ENCODE assay signal across 8 mouse cellular contexts in genomic region chr5:137613550-137613949, GRCm38 (mm10). TPM values are rescaled to one million over a fixed set of nuclear protein-coding genes. Genes with fewer than 3 reads are reported as not detected.
DNase-seq lines count a peak whose midpoint lies in the region; ATAC-seq lines count a peak whose summit lies in the region.

Gene Pcolce (minus strand): TSS chr5:137613784.

- no peak within 1 kb of the TSS for H3K4me2 ChIP-seq in embryonic facial prominence, embryonic 11.5 days (ENCODE audit: low read depth, low read length)
- no peak within 1 kb of the TSS for H3K4me2 ChIP-seq in heart, embryonic 14.5 days (ENCODE audit: low read length)
- no peak within 1 kb of the TSS for H3K4me2 ChIP-seq in limb, embryonic 12.5 days
- no peak within 1 kb of the TSS for H3K4me2 ChIP-seq in neural tube, embryonic 12.5 days (replicated peaks)

- H3K4me3 ChIP-seq in embryonic facial prominence, embryonic 11.5 days (ENCODE audit: low read depth, low read length), result no peak within 1 kb of the TSS
- H3K4me3 ChIP-seq in heart, embryonic 14.5 days (ENCODE audit: control insufficient read depth in 1 of 2, insufficient read depth in 1 of 2, low read depth in 1 of 2, low read length in 2 of 2), result no peak within 1 kb of the TSS
- no peak within 1 kb of the TSS for H3K4me3 ChIP-seq in limb, embryonic 12.5 days (replicated peaks)
- H3K4me3 ChIP-seq in neural tube, embryonic 12.5 days, result no peak within 1 kb of the TSS

- no peaks in the 10 kb centered on the region for H3K36me3 ChIP-seq in embryonic facial prominence, embryonic 11.5 days (replicated peaks; ENCODE audit: control insufficient read depth, insufficient read depth, low read depth, low read length)
- H3K36me3 ChIP-seq in heart, embryonic 14.5 days (ENCODE audit: control insufficient read depth, insufficient read depth, low read length), result no peaks in the 10 kb centered on the region
- H3K36me3 ChIP-seq in limb, embryonic 12.5 days, result no peaks in the 10 kb centered on the region
- H3K36me3 ChIP-seq in neural tube, embryonic 12.5 days, result no peaks in the 10 kb centered on the region

- H3K4me1 ChIP-seq in embryonic facial prominence, embryonic 11.5 days (ENCODE audit: control insufficient read depth, insufficient read depth, low read length), result peaks cover 11% of the 10 kb centered on the region
- H3K4me1 ChIP-seq in heart, embryonic 14.5 days (ENCODE audit: control insufficient read depth in 2 of 2, insufficient read depth in 2 of 2, low read length in 2 of 2), result peaks cover 34 to 36% of the 10 kb centered on the region in 2 experiments
- peaks cover 55% of the 10 kb centered on the region for H3K4me1 ChIP-seq in limb, embryonic 12.5 days (replicated peaks)
- H3K4me1 ChIP-seq in neural tube, embryonic 12.5 days, result peaks cover 26% of the 10 kb centered on the region

- no peaks in the 10 kb centered on the region for H3K9me3 ChIP-seq in embryonic facial prominence, embryonic 11.5 days (replicated peaks; ENCODE audit: control insufficient read depth, low read length)
- H3K9me3 ChIP-seq in heart, embryonic 14.5 days (ENCODE audit: control insufficient read depth, low read length), result no peaks in the 10 kb centered on the region
- no peaks in the 10 kb centered on the region for H3K9me3 ChIP-seq in limb, embryonic 12.5 days
- H3K9me3 ChIP-seq in neural tube, embryonic 12.5 days, result no peaks in the 10 kb centered on the region

- no peaks in the 10 kb centered on the region for H3K27me3 ChIP-seq in embryonic facial prominence, embryonic 11.5 days (ENCODE audit: control insufficient read depth, insufficient read depth, low read length)
- no peaks in the 10 kb centered on the region for H3K27me3 ChIP-seq in heart, embryonic 14.5 days (ENCODE audit: control insufficient read depth, insufficient read depth, low read length)
- H3K27me3 ChIP-seq in limb, embryonic 12.5 days, result no peaks in the 10 kb centered on the region
- H3K27me3 ChIP-seq in neural tube, embryonic 12.5 days (replicated peaks), result peaks cover 6% of the 10 kb centered on the region; the same call in 1 of the 2 replicates

- DNase-seq in left cerebral cortex, postnatal 10 days (ENCODE audit: extremely low spot score in 1 of 2, low spot score in 2 of 2), result no peak
- no peak for DNase-seq in left cerebral cortex, adult 11 months (ENCODE audit: low spot score)
- DNase-seq in embryonic facial prominence, embryonic 11.5 days (ENCODE audit: low spot score), result no peak
- DNase-seq in testis, postnatal 10 days (ENCODE audit: low spot score), result no peak
- no peak for DNase-seq in thymus, postnatal 4 days

- peak within 1 kb of the TSS; percentile 20; the same call in 1 of the 2 replicates for H3K27ac ChIP-seq in embryonic facial prominence, embryonic 11.5 days (replicated peaks; ENCODE audit: low read depth, low read length)
- H3K27ac ChIP-seq in heart, embryonic 14.5 days (replicated peaks in 1 of 2; ENCODE audit: control insufficient read depth in 1 of 2, insufficient read depth in 1 of 2, low read depth in 2 of 2, low read length in 2 of 2), result peak within 1 kb of the TSS; percentile 31 to 33; a peak in 2 of 4 replicates
- H3K27ac ChIP-seq in limb, embryonic 12.5 days, result peak within 1 kb of the TSS; percentile 99
- H3K27ac ChIP-seq in neural tube, embryonic 12.5 days, result no peak within 1 kb of the TSS

- no peak for ATAC-seq in embryonic facial prominence, embryonic 11.5 days (replicated peaks; ENCODE audit: insufficient number of reproducible peaks, low FRiP score, low TSS enrichment, low read depth)
- no peak for ATAC-seq in heart, embryonic 14.5 days (ENCODE audit: insufficient number of reproducible peaks, insufficient read depth, low FRiP score, low read depth)
- ATAC-seq in limb, embryonic 12.5 days (ENCODE audit: insufficient number of reproducible peaks, insufficient read depth, low FRiP score, low TSS enrichment, low read depth), result no peak
- no peak for ATAC-seq in neural tube, embryonic 12.5 days (ENCODE audit: low FRiP score, low read depth)

- intact Hi-C loops in left cerebral cortex, postnatal 10 days (cut with DNase I), result no loop called here

- peak within 1 kb of the TSS; percentile 18; the same call in 1 of the 2 replicates for H3K9ac ChIP-seq in embryonic facial prominence, embryonic 11.5 days (replicated peaks; ENCODE audit: low read length)
- H3K9ac ChIP-seq in heart, embryonic 14.5 days (ENCODE audit: low read length), result no peak within 1 kb of the TSS; the same call in 1 of the 2 replicates
- no peak within 1 kb of the TSS; the same call in 1 of the 2 replicates for H3K9ac ChIP-seq in limb, embryonic 12.5 days (replicated peaks)
- H3K9ac ChIP-seq in neural tube, embryonic 12.5 days, result no peak within 1 kb of the TSS

- WGBS in embryonic facial prominence, embryonic 11.5 days, result 37% methylated on average over 11 of the region's 11 CpGs
- 26% methylated on average over 11 of the region's 11 CpGs for WGBS in heart, embryonic 14.5 days
- WGBS in limb, embryonic 12.5 days, result 40% methylated on average over 11 of the region's 11 CpGs
- WGBS in neural tube, embryonic 12.5 days, result 58% methylated on average over 11 of the region's 11 CpGs

RNA-seq across cellular contexts. Expression of gene Pcolce, which starts in this region (rescaled TPM):
- total RNA-seq in left cerebral cortex, postnatal 10 days (2021), result 10 to 100 TPM; 11.4 to 12.3 TPM
- 133 and 142 TPM in 2 replicates for polyA plus RNA-seq in embryonic facial prominence, embryonic 11.5 days (2014; fragmentation: Nextera tagmentation; extraction: Ambion mirVana)
- polyA plus RNA-seq in heart, embryonic 14.5 days (2014; fragmentation: Nextera tagmentation; extraction: Ambion mirVana), result 121 and 123 TPM in 2 replicates
- 128 and 135 TPM in 2 replicates for polyA plus RNA-seq in limb, embryonic 12.5 days (2016; fragmentation: Nextera tagmentation; extraction: Ambion mirVana)
- polyA plus RNA-seq in neural tube, embryonic 12.5 days (2016; fragmentation: Nextera tagmentation; extraction: Ambion mirVana), result 51.8 and 52.0 TPM in 2 replicates
